Mouse (Mus musculus) CD4-positive, CD25-positive, alpha-beta regulatory T cell, adult 4 months (primary cell): Measurements from ENCODE around the gene Klhl9. TPM values are rescaled to one million over a fixed set of nuclear protein-coding genes. Genes with fewer than 3 reads are reported as not detected.

Source experiments
- ATAC-seq: one replicate; pipeline ENCODE4 v1.8.0; 2017
- polyA plus RNA-seq, 2 experiments: library from polyadenylated mRNA; unstranded; fragments of 100-300 nt; shearing (Covaris generic); gene quantifications; one replicate each; pipeline ENCODE4 v1.2.1; 2017

Klhl9 gene
- polyA plus RNA-seq, 2 experiments from 2014 or later: 27.3 to 43.0 TPM

GRCm38 (mm10) chr4:88714281-88714680, 8.0 kb downstream of the Klhl9 start:
- no peak for ATAC-seq

- ATAC-seq: no peak
These were observed 15.0 kb downstream of the Klhl9 start for GRCm38 (mm10) chr4:88707128-88707826.

GRCm38 (mm10) chr4:88705924-88706323, 16.3 kb downstream of the Klhl9 start:
- no peak for ATAC-seq

GRCm38 (mm10) chr4:88699301-88699700, 23.0 kb downstream of the Klhl9 start:
- ATAC-seq: no peak

GRCm38 (mm10) chr4:88698781-88699180, 23.5 kb downstream of the Klhl9 start:
- ATAC-seq: no peak

GRCm38 (mm10) chr4:88697753-88698152, 24.5 kb downstream of the Klhl9 start:
- ATAC-seq: no peak

- ATAC-seq: no peak
These were observed 25.2 kb downstream of the Klhl9 start for GRCm38 (mm10) chr4:88697108-88697507.

- peak; percentile 67 for ATAC-seq
These were observed 25.9 kb downstream of the Klhl9 start for GRCm38 (mm10) chr4:88696237-88696884.

GRCm38 (mm10) chr4:88693392-88693791, 28.9 kb downstream of the Klhl9 start:
- ATAC-seq: peak; percentile 70

GRCm38 (mm10) chr4:88692537-88692936, 29.7 kb downstream of the Klhl9 start:
- ATAC-seq: peak; percentile 83

- no peak for ATAC-seq
These were observed 31.0 kb downstream of the Klhl9 start, which contains the start of gene Ifnab for GRCm38 (mm10) chr4:88691259-88691658. Gene Ifnab, minus strand, starts transcription at chr4:88691359.

GRCm38 (mm10) chr4:88683812-88684211, 38.5 kb downstream of the Klhl9 start, which contains the start of gene Ifna2:
Gene Ifna2, minus strand, starts transcription at chr4:88683912.
- ATAC-seq: no peak

- no peak for ATAC-seq
These were observed 40.9 kb downstream of the Klhl9 start for GRCm38 (mm10) chr4:88681353-88681752.

- ATAC-seq: peak; percentile 79
These were observed 41.9 kb downstream of the Klhl9 start for GRCm38 (mm10) chr4:88680362-88680761.

GRCm38 (mm10) chr4:88676824-88677223, 45.4 kb downstream of the Klhl9 start, which contains the start of gene Ifna16:
Gene Ifna16, minus strand, starts transcription at chr4:88676924.
- no peak for ATAC-seq

Other genes with a start within 250 kb of the Klhl9 start
- not detected for gene Ifnb1, start 199.7 kb downstream of the Klhl9 start, polyA plus RNA-seq
- not detected for gene Ifna15, start 164.2 kb downstream of the Klhl9 start, polyA plus RNA-seq
- gene Ifna14, start 150.7 kb downstream of the Klhl9 start, polyA plus RNA-seq: not detected
- not detected for gene Ifna9, start 130.1 kb downstream of the Klhl9 start, polyA plus RNA-seq
- not detected for gene Ifna12, start 119.1 kb downstream of the Klhl9 start, polyA plus RNA-seq
- not detected for gene C87499, start 88.1 kb downstream of the Klhl9 start, polyA plus RNA-seq
- under 1 TPM in 1 of 2 experiments, not detected in 1; 0.40 TPM for gene Ifna13, start 78.0 kb downstream of the Klhl9 start, polyA plus RNA-seq
- not detected for gene Ifna16, start 45.5 kb downstream of the Klhl9 start, polyA plus RNA-seq
- gene Ifna2, start 38.6 kb downstream of the Klhl9 start, polyA plus RNA-seq: not detected
- not detected for gene Ifnab, start 31.1 kb downstream of the Klhl9 start, polyA plus RNA-seq
- gene Gm26566, start 660 bp downstream of the Klhl9 start, polyA plus RNA-seq: not detected
- gene Gm13271, start 32.4 kb upstream of the Klhl9 start, polyA plus RNA-seq: not detected
- gene Gm13283, start 37.7 kb upstream of the Klhl9 start, polyA plus RNA-seq: under 1 TPM in 1 of 2 experiments, not detected in 1; 0.28 TPM
- not detected for gene Gm13290, start 51.4 kb upstream of the Klhl9 start, polyA plus RNA-seq
- gene Gm13289, start 54.5 kb upstream of the Klhl9 start, polyA plus RNA-seq: not detected
- gene Gm13272, start 57.4 kb upstream of the Klhl9 start, polyA plus RNA-seq: not detected
- gene Ifnz, start 59.7 kb upstream of the Klhl9 start, polyA plus RNA-seq: under 1 TPM in 1 of 2 experiments, not detected in 1; 0.79 TPM
- gene Gm13276, start 63.2 kb upstream of the Klhl9 start, polyA plus RNA-seq: not detected
- not detected for gene Gm13277, start 66.2 kb upstream of the Klhl9 start, polyA plus RNA-seq
- not detected for gene Gm13278, start 69.1 kb upstream of the Klhl9 start, polyA plus RNA-seq
- gene Gm13275, start 72.0 kb upstream of the Klhl9 start, polyA plus RNA-seq: not detected
- gene Gm13279, start 74.9 kb upstream of the Klhl9 start, polyA plus RNA-seq: not detected
- not detected for gene Gm13285, start 77.2 kb upstream of the Klhl9 start, polyA plus RNA-seq
- not detected for gene Gm13287, start 80.8 kb upstream of the Klhl9 start, polyA plus RNA-seq
- not detected for gene Gm13288, start 83.1 kb upstream of the Klhl9 start, polyA plus RNA-seq
- not detected for gene Ifna7, start 93.8 kb upstream of the Klhl9 start, polyA plus RNA-seq
- gene Ifna11, start 97.5 kb upstream of the Klhl9 start, polyA plus RNA-seq: not detected
- not detected for gene Ifna6, start 105.0 kb upstream of the Klhl9 start, polyA plus RNA-seq
- not detected for gene Ifna5, start 113.1 kb upstream of the Klhl9 start, polyA plus RNA-seq
- gene Ifna4, start 119.4 kb upstream of the Klhl9 start, polyA plus RNA-seq: not detected
- not detected for gene Ifna1, start 127.6 kb upstream of the Klhl9 start, polyA plus RNA-seq
- gene Ifne, start 157.7 kb upstream of the Klhl9 start, polyA plus RNA-seq: not detected